Comparison of ENCODE assay signal across 14 mouse cellular contexts in the genomic region with DNA sequence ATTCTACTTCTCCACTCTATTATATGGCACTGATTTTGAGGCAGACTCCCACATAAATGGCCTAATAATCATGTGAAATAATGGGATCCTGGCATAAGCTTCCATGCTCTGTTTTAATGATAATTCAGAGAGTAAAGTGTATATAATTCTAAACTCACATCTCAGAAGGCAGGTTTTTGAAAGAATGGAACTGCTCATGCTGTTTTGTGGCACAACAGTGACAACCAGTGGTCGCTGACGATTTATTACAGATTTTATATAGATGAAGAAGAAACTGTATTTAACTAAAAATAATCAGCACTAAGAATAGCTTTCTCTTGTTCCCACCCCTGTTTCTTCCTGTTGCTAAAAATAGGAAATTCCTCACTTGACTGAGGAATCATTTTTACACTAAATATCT.
DNase-seq lines count a peak whose midpoint lies in the region; ATAC-seq and TF ChIP-seq lines count a peak whose summit lies in the region.
"Had no signal": no experiment of that assay in that cellular context is flagged by ENCODE, and none has a peak within 500 bp of the region (broad histone marks: within the 10 kb centered on the region; RNA-seq: fewer than 3 reads in every experiment).

No protein-coding gene starts in this region.

- H3K27ac ChIP-seq in heart, postnatal 0 days (ENCODE audit: low read depth) = no peak overlapping the region
- H3K27ac ChIP-seq in liver, adult 2 months (replicated peaks; ENCODE audit: insufficient read depth, low read depth, low read length) = no peak overlapping the region
- no peak overlapping the region for H3K27ac ChIP-seq in liver, postnatal 0 days (ENCODE audit: low read depth)
- H3K27ac ChIP-seq: limb, embryonic 15.5 days; neural tube, embryonic 13.5 days; stomach, embryonic 15.5 days had no signal

- H3K9ac ChIP-seq in heart, postnatal 0 days (replicated peaks; ENCODE audit: low read depth, low read length) = no peak overlapping the region
- no peak overlapping the region for H3K9ac ChIP-seq in liver, adult 2 months (ENCODE audit: low read depth, low read length)
- H3K9ac ChIP-seq in liver, postnatal 0 days (replicated peaks) = no peak overlapping the region
- H3K9ac ChIP-seq: limb, embryonic 15.5 days; neural tube, embryonic 13.5 days; stomach, embryonic 15.5 days had no signal

- no peak for ATAC-seq in heart, postnatal 0 days (ENCODE audit: insufficient read depth, low read depth)
- ATAC-seq in liver, postnatal 0 days = no peak
- ATAC-seq: lung, postnatal 0 days had no signal

- no peak overlapping the region for H3K4me3 ChIP-seq in heart, postnatal 0 days (ENCODE audit: low read depth, low read length)
- no peak overlapping the region for H3K4me3 ChIP-seq in liver, adult 2 months (ENCODE audit: insufficient read depth, low read depth, low read length)
- H3K4me3 ChIP-seq in liver, postnatal 0 days (ENCODE audit: low read depth, low read length) = no peak overlapping the region
- H3K4me3 ChIP-seq: limb, embryonic 15.5 days; neural tube, embryonic 13.5 days; stomach, embryonic 15.5 days had no signal

- H3K9me3 ChIP-seq in heart, postnatal 0 days (replicated peaks; ENCODE audit: control insufficient read depth, low read length) = no peaks in the 10 kb centered on the region
- H3K9me3 ChIP-seq in liver, postnatal 0 days (ENCODE audit: low read length) = no peaks in the 10 kb centered on the region
- H3K9me3 ChIP-seq: limb, embryonic 15.5 days; neural tube, embryonic 13.5 days; stomach, embryonic 15.5 days had no signal

- H3K4me1 ChIP-seq in heart, postnatal 0 days (ENCODE audit: control insufficient read depth, insufficient read depth) = no peaks in the 10 kb centered on the region
- no peaks in the 10 kb centered on the region for H3K4me1 ChIP-seq in liver, adult 2 months (ENCODE audit: control insufficient read depth, insufficient read depth, low read length)
- H3K4me1 ChIP-seq in liver, postnatal 0 days (ENCODE audit: insufficient read depth) = no peaks in the 10 kb centered on the region
- H3K4me1 ChIP-seq: limb, embryonic 15.5 days; neural tube, embryonic 13.5 days; stomach, embryonic 15.5 days had no signal

- 24% methylated on average over 2 of the region's 2 CpGs for WGBS in heart, postnatal 0 days
- whole genome bisulfite sequencing in liver, adult 2 months = 50% methylated on average over 2 of the region's 2 CpGs
- whole genome bisulfite sequencing in liver, postnatal 0 days (ENCODE audit: insufficient replicate concordance) = 57% methylated on average over 2 of the region's 2 CpGs

- H3K79me2 ChIP-seq in liver, adult 2 months (ENCODE audit: control insufficient read depth, insufficient read depth, low read length) = no peaks in the 10 kb centered on the region

- TF ChIP-seq POLR2A in liver, adult 2 months (IDR thresholded peaks at IDR 0.05; ENCODE audit: extremely low read depth, insufficient read depth, low read length) = no peak
- no peak for TF ChIP-seq POLR2A in brain, embryonic 14.5 days (IDR thresholded peaks at IDR 0.05; ENCODE audit: borderline replicate concordance, extremely low read depth, insufficient read depth, insufficient read length, poor library complexity, severe bottlenecking)

- TF ChIP-seq CTCF in heart, postnatal 0 days (IDR thresholded peaks at IDR 0.05; ENCODE audit: low read depth) = peak; percentile 30
- TF ChIP-seq CTCF in liver, adult 2 months (IDR thresholded peaks at IDR 0.05; ENCODE audit: low read depth, low read length) = no peak
- no peak for TF ChIP-seq CTCF in liver, postnatal 0 days (IDR thresholded peaks at IDR 0.05; ENCODE audit: low read depth)
- peak; percentile 56; the same call in 1 of the 2 replicates for TF ChIP-seq CTCF in brain, embryonic 14.5 days (IDR thresholded peaks at IDR 0.05; ENCODE audit: borderline replicate concordance, extremely low read depth, insufficient read depth, insufficient read length)

- no peaks in the 10 kb centered on the region for H3K36me3 ChIP-seq in heart, postnatal 0 days (replicated peaks; ENCODE audit: control insufficient read depth, insufficient read depth, low read length)
- no peaks in the 10 kb centered on the region for H3K36me3 ChIP-seq in liver, adult 2 months (ENCODE audit: control insufficient read depth, insufficient read depth, low read length)
- no peaks in the 10 kb centered on the region for H3K36me3 ChIP-seq in liver, postnatal 0 days (replicated peaks; ENCODE audit: insufficient read depth, low read length)
- H3K36me3 ChIP-seq: limb, embryonic 15.5 days; neural tube, embryonic 13.5 days; stomach, embryonic 15.5 days had no signal

- TF ChIP-seq EP300 in heart, postnatal 0 days (IDR thresholded peaks at IDR 0.05; ENCODE audit: low read depth) = no peak
- no peak for TF ChIP-seq EP300 in liver, postnatal 0 days (IDR thresholded peaks at IDR 0.05; ENCODE audit: low read depth)

- no peak overlapping the region for H3K4me2 ChIP-seq in heart, postnatal 0 days (ENCODE audit: low read depth, low read length)
- no peak overlapping the region for H3K4me2 ChIP-seq in liver, postnatal 0 days (ENCODE audit: low read depth, low read length)
- H3K4me2 ChIP-seq: limb, embryonic 15.5 days; midbrain, embryonic 11.5 days; neural tube, embryonic 13.5 days; stomach, embryonic 15.5 days had no signal

- no peak for DNase-seq in heart, postnatal 0 days (ENCODE audit: low spot score)
- no peak for DNase-seq in heart, postnatal 4 days
- peak; percentile 4 for DNase-seq in liver, adult 2 months (ENCODE audit: extremely low read depth, low read depth, low spot score)
- DNase-seq in liver, postnatal 0 days = no peak
- DNase-seq in brain, embryonic 14.5 days (ENCODE audit: low read depth) = peak; percentile 83
- DNase-seq in retina, postnatal 1 day = peak; percentile 36
- DNase-seq in thymus, postnatal 14 days = no peak
- DNase-seq: gastrocnemius, postnatal 36 days; kidney, adult 11 months had no signal

- H3K27me3 ChIP-seq in heart, postnatal 0 days (ENCODE audit: control insufficient read depth, insufficient read depth, low read length) = no peaks in the 10 kb centered on the region
- no peaks in the 10 kb centered on the region for H3K27me3 ChIP-seq in liver, adult 2 months (ENCODE audit: control insufficient read depth, insufficient read depth, low read length)
- no peaks in the 10 kb centered on the region for H3K27me3 ChIP-seq in liver, postnatal 0 days (ENCODE audit: insufficient read depth, low read length)
- H3K27me3 ChIP-seq: limb, embryonic 15.5 days; neural tube, embryonic 13.5 days; stomach, embryonic 15.5 days had no signal

Comparison
In these comparisons a context has a peak if more than half of its experiments do, and no peak if none do; other contexts are left out.
1. DNase-seq: peak in liver, adult 2 months (single experiment), brain, embryonic 14.5 days (single experiment) and retina, postnatal 1 day (single experiment); none in heart, postnatal 0 days (single experiment), heart, postnatal 4 days (single experiment), liver, postnatal 0 days (single experiment) and thymus, postnatal 14 days (single experiment).
2. CTCF ChIP-seq: peak in heart, postnatal 0 days (single experiment) and brain, embryonic 14.5 days (single experiment); none in liver, adult 2 months (single experiment) and liver, postnatal 0 days (single experiment).